Mouse (Mus musculus): ENCODE results near the gene Mov10l1.

DNA sequence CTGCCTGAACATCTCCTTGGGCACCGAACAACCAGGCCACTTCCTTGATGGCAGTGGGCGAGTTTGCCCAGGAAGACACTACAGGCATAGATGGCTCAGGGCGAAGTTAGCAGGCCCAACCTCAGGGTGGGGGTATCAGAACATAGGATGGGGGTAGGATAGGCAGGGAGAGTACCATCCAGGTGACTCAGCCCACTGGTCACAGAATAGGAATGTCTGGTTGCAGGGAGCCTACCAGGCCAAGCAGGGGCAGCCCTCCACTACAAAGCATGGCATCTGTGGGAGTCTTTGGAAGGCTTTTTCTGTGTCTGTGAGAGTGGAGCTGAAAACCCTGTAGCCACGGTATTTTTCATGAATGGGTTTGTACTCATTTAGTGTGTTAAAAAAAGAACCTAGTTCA, 25.2 kb upstream of the Mov10l1 start:
- TF ChIP-seq MYOD1 (IDR thresholded peaks at IDR 0.05; ENCODE audit: control insufficient read depth, insufficient read length, low read depth) (no peak), USF1 (IDR thresholded peaks at IDR 0.05; ENCODE audit: low read depth) (no peak)

All from C2C12 (cell line).